Mouse (Mus musculus) lung, adult 2 months (tissue): ENCODE results near the gene Aatk. TPM values are rescaled to one million over a fixed set of nuclear protein-coding genes. Genes with fewer than 3 reads are reported as not detected.

Source experiments
- DNase-seq: peaks from one replicate; pipeline ENCODE4 v3.0.0; 2022
- H3K4me1 ChIP-seq: fragments of 200-500 bp; 2 replicates; pipeline ENCODE4 v1.6.1; 2011; ENCODE audit warnings: low read length; ENCODE audit not compliant: control insufficient read depth, insufficient read depth
- H3K4me3 ChIP-seq: fragments of 200-500 bp; replicated peaks from 2 replicates; pipeline ENCODE3; 2011; ENCODE audit warnings: low read depth, mild to moderate bottlenecking, control low read depth, low read length; ENCODE audit errors: extremely low read depth
- CTCF ChIP-seq: fragments of 200-500 bp; IDR thresholded peaks from 2 replicates; pipeline ENCODE4 v1.5.1; 2011; ENCODE audit warnings: mild to moderate bottlenecking, low read length, control low read depth; ENCODE audit not compliant: insufficient read depth
- POLR2A ChIP-seq: fragments of 200-500 bp; IDR thresholded peaks from 2 replicates; pipeline ENCODE4 v1.6.1; 2011; ENCODE audit warnings: low read depth, mild to moderate bottlenecking, control low read depth, low read length, borderline replicate concordance; ENCODE audit errors: extremely low read depth
- WGBS: fragments of 180-500 bp; shearing (Covaris S2); methylation state at CpG from one replicate; pipeline ENCODE4 v1.1.7; 2018; 5-methylcytosine and 5-hydroxymethylcytosine counted together
- polyA plus RNA-seq: library from polyadenylated mRNA; depleted of rRNA; stranded (reverse); fragments of >200 nt; gene quantifications from 2 replicates; pipeline ENCODE4 v1.2.3, GENCODE M21; 2012

The Aatk gene
- polyA plus RNA-seq, 1 experiment: 38.7 TPM

GRCm38 (mm10) chr11:120002634-120003220, 44.2 kb downstream of the Aatk start:
- WGBS: 92% methylated on average over 7 of the region's 7 CpGs
- no peak for DNase-seq
- no peaks in the 10 kb centered on the region for H3K4me1 ChIP-seq

GRCm38 (mm10) chr11:120002041-120002440, 44.9 kb downstream of the Aatk start:
- WGBS: 82% methylated on average over 5 of the region's 5 CpGs
- TF ChIP-seq POLR2A: no peak
- TF ChIP-seq CTCF: no peak

More at GRCm38 (mm10) chr11:120002634-120003220, 44.2 kb downstream of the Aatk start:
- TF ChIP-seq CTCF (no peak), POLR2A (no peak)
- H3K4me3 ChIP-seq: no peak overlapping the region

GRCm38 (mm10) chr11:119997351-119997750, 49.6 kb downstream of the Aatk start:
- H3K4me1 ChIP-seq: no peaks in the 10 kb centered on the region
- TF ChIP-seq POLR2A (no peak), CTCF (no peak)
- DNase-seq: no peak
- no peak overlapping the region for H3K4me3 ChIP-seq
- 84% methylated on average over 16 of the region's 16 CpGs for WGBS

More at GRCm38 (mm10) chr11:120002041-120002440, 44.9 kb downstream of the Aatk start:
- H3K4me1 ChIP-seq: no peaks in the 10 kb centered on the region
- H3K4me3 ChIP-seq: no peak overlapping the region
- DNase-seq: no peak

- TF ChIP-seq CTCF (peak; percentile 82), POLR2A (no peak)
- WGBS: 8% methylated on average over 10 of the region's 10 CpGs
- no peak overlapping the region for H3K4me3 ChIP-seq
- peaks cover 30% of the 10 kb centered on the region for H3K4me1 ChIP-seq
- DNase-seq: peak; percentile 89
Observed at GRCm38 (mm10) chr11:119991338-119991678, 55.7 kb downstream of the Aatk start.

- TF ChIP-seq POLR2A (no peak), CTCF (no peak)
- Histone ChIP-seq H3K4me1 (peaks cover 30% of the 10 kb centered on the region), H3K4me3 (no peak overlapping the region)
- 47% methylated on average over 10 of the region's 10 CpGs for WGBS
- peak; percentile 42 for DNase-seq
Observed at GRCm38 (mm10) chr11:119990658-119991337, 56.2 kb downstream of the Aatk start.

GRCm38 (mm10) chr11:119989115-119989564, 57.8 kb downstream of the Aatk start:
- TF ChIP-seq POLR2A (no peak), CTCF (no peak)
- no peak overlapping the region for H3K4me3 ChIP-seq
- H3K4me1 ChIP-seq: peaks cover 33% of the 10 kb centered on the region
- peak; percentile 42 for DNase-seq
- WGBS: 25% methylated on average over 10 of the region's 10 CpGs

- no peak for DNase-seq
- WGBS: 69% methylated on average over 7 of the region's 7 CpGs
- H3K4me3 ChIP-seq: no peak overlapping the region
- TF ChIP-seq POLR2A: no peak
- no peak for TF ChIP-seq CTCF
- peaks cover 33% of the 10 kb centered on the region for H3K4me1 ChIP-seq
Observed at GRCm38 (mm10) chr11:119988391-119988790, 58.6 kb downstream of the Aatk start.

GRCm38 (mm10) chr11:119987876-119988275, 59.1 kb downstream of the Aatk start:
- Histone ChIP-seq H3K4me3 (no peak overlapping the region), H3K4me1 (peaks cover 34% of the 10 kb centered on the region)
- TF ChIP-seq CTCF: no peak
- TF ChIP-seq POLR2A: no peak
- no peak for DNase-seq
- WGBS: 59% methylated on average over 7 of the region's 7 CpGs

- H3K4me3 ChIP-seq: no peak overlapping the region
- WGBS: 84% methylated on average over 9 of the region's 9 CpGs
- TF ChIP-seq CTCF (no peak), POLR2A (no peak)
- DNase-seq: no peak
- peaks cover 37% of the 10 kb centered on the region for H3K4me1 ChIP-seq
Observed at GRCm38 (mm10) chr11:119986751-119987425, 60.1 kb downstream of the Aatk start.

- Histone ChIP-seq H3K4me1 (peaks cover 15% of the 10 kb centered on the region), H3K4me3 (no peak overlapping the region)
- 59% methylated on average over 2 of the region's 2 CpGs for WGBS
- TF ChIP-seq CTCF (no peak), POLR2A (no peak)
- no peak for DNase-seq
Observed at GRCm38 (mm10) chr11:119983151-119983550, 63.8 kb downstream of the Aatk start.
